Mouse (Mus musculus) intestine, embryonic 16.5 days (tissue): ENCODE measurements around the gene Zfhx3. TPM values are rescaled to one million over a fixed set of nuclear protein-coding genes. Genes with fewer than 3 reads are reported as not detected.

ENCODE experiments used
- ATAC-seq: fragments of 200-750 bp; cut with Nextera tagmentation; 2 replicates; pipeline ENCODE4 v1.8.0; 2017; ENCODE audit warnings: moderate TSS enrichment, moderate library complexity
- H3K27ac ChIP-seq: fragments of 300-500 bp; sonication (generic); 2 replicates; pipeline ENCODE4 v1.5.1; 2014; ENCODE audit warnings: mild to moderate bottlenecking, low read length
- H3K27me3 ChIP-seq: fragments of 300-500 bp; sonication (generic); replicated peaks from 2 replicates; pipeline ENCODE4 v1.6.1; 2014; ENCODE audit warnings: low read length, control low read depth, mixed read lengths; ENCODE audit not compliant: control insufficient read depth, insufficient read depth
- H3K36me3 ChIP-seq: fragments of 300-500 bp; sonication (generic); 2 replicates; pipeline ENCODE4 v1.6.1; 2014; ENCODE audit warnings: low read length, control low read depth; ENCODE audit not compliant: control insufficient read depth, insufficient read depth
- H3K4me1 ChIP-seq: fragments of 300-500 bp; sonication (generic); 2 replicates; pipeline ENCODE4 v1.6.1; 2014; ENCODE audit warnings: low read length, control low read depth, mixed read lengths; ENCODE audit not compliant: control insufficient read depth, insufficient read depth
- H3K4me2 ChIP-seq: fragments of 300-500 bp; sonication (generic); 2 replicates; pipeline ENCODE4 v1.6.1; 2014; ENCODE audit warnings: low read depth, low read length, control low read depth
- H3K4me3 ChIP-seq: fragments of 300-500 bp; sonication (generic); 2 replicates; pipeline ENCODE4 v1.5.1; 2014; ENCODE audit warnings: mild to moderate bottlenecking, low read length
- H3K9ac ChIP-seq: fragments of 300-500 bp; sonication (generic); 2 replicates; pipeline ENCODE4 v1.6.1; 2014; ENCODE audit warnings: low read depth, low read length
- H3K9me3 ChIP-seq: fragments of 300-500 bp; sonication (generic); 2 replicates; pipeline ENCODE4 v1.6.1; 2016; ENCODE audit warnings: low read length, control low read depth; ENCODE audit not compliant: control insufficient read depth
- WGBS: fragments of 180-500 bp; shearing (Covaris S2); extraction: QIAGEN DNeasy Blood & Tissue Kit; methylation state at CpG from one replicate; pipeline ENCODE4 v1.1.7; 2014; 5-methylcytosine and 5-hydroxymethylcytosine counted together
- microRNA-seq: library from miRNA; unstranded; fragments of <30 nt; microRNA quantifications from one replicate; pipeline ENCODE4, GENCODE M21; 2016
- polyA plus RNA-seq: library from polyadenylated mRNA; unstranded; fragments of >200 nt; fragmentation: Nextera tagmentation; extraction: Ambion mirVana; gene quantifications from 2 replicates; pipeline ENCODE4 v1.2.1, GENCODE M21; 2015

Gene Zfhx3
- polyA plus RNA-seq, 1 experiment from 2014 or later, result 6.1 TPM

DNA sequence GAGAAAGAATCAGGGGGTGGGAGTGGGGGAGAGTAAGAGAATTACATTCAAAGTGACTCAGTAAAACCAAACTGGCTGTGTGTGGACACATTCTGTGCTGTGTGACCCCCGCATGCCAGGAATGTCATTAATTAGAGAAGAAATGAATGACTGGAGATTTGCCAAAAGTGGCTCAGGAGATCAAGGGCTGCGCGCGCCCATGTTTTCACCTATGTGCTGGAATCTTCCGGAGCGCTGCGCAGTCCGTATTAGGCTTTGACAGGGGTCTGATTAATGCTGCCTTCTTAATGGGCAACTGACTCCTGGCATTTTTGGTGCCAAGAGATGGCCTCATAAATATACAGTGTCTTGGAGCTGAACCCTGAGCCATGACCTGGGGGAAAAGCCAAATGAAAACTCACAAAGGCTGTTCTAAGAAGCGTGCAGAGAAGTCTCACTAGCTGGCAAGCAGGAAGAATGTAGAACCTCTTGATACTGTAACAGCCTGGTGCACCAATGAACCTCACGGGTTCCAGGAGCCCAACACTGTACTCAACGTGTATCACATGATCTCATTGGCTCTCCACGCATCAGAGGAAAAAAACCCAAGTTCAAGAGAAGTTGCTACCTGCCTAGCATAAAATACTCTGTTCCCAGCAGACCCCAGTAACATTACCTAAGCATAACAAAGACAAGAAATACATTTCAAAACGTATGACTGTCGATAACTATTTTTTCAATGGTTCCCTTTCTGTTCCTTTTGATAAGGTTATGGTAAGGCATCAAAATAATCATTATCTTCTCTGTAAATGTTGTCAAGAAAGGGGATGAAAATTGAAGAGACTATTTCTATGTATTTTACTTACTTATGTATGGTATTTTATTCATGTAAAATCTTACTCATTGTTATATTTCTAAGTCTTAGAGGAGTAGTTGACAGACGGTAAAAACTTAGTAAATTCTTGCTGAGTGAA lies 1057.1 kb downstream of the Zfhx3 start:
- H3K4me2 ChIP-seq, result no peak overlapping the region
- H3K9ac ChIP-seq, result no peak overlapping the region
- no peaks in the 10 kb centered on the region for H3K36me3 ChIP-seq
- no peak for ATAC-seq
- WGBS, result 75% methylated on average over 15 of the region's 15 CpGs
- H3K27me3 ChIP-seq, result no peaks in the 10 kb centered on the region
- H3K27ac ChIP-seq, result no peak overlapping the region
- H3K4me3 ChIP-seq, result no peak overlapping the region
- H3K4me1 ChIP-seq, result no peaks in the 10 kb centered on the region
- H3K9me3 ChIP-seq, result no peaks in the 10 kb centered on the region

DNA sequence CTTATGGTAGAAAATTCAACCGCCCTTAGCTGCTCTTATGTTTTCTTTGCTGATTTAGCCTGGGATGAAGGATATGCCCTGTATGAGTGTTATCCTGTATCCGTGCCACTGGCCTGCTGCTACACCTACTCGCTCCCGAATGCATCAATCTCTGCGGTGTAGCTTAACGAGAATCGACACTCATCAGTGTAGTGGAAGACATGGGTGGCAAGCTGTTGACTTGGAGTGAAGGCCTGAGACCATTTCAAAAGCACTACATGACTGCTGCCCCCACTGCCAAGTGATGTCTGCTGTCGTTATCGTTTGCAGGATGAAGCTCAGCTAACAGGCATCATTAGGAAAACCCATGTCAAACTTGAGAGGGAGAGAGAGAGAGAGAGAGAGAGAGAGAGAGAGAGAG lies 1058.6 kb downstream of the Zfhx3 start:
- no peaks in the 10 kb centered on the region for H3K4me1 ChIP-seq
- H3K36me3 ChIP-seq, result no peaks in the 10 kb centered on the region
- ATAC-seq, result no peak
- whole genome bisulfite sequencing, result 87% methylated on average over 9 of the region's 9 CpGs
- H3K9ac ChIP-seq, result no peak overlapping the region
- no peak overlapping the region for H3K27ac ChIP-seq
- H3K4me3 ChIP-seq, result no peak overlapping the region
- H3K9me3 ChIP-seq, result no peaks in the 10 kb centered on the region
- H3K4me2 ChIP-seq, result no peak overlapping the region
- H3K27me3 ChIP-seq, result no peaks in the 10 kb centered on the region

- H3K36me3 ChIP-seq, result no peaks in the 10 kb centered on the region
- H3K27me3 ChIP-seq, result no peaks in the 10 kb centered on the region
- no peak for ATAC-seq
- H3K27ac ChIP-seq, result no peak overlapping the region
- no peak overlapping the region for H3K4me2 ChIP-seq
- no peaks in the 10 kb centered on the region for H3K9me3 ChIP-seq
- no peaks in the 10 kb centered on the region for H3K4me1 ChIP-seq
- no peak overlapping the region for H3K9ac ChIP-seq
- no peak overlapping the region for H3K4me3 ChIP-seq
- WGBS, result 84% methylated on average over 5 of the region's 5 CpGs
These were observed 1059.5 kb downstream of the Zfhx3 start for GRCm38 (mm10) chr8:109001923-109002322.

DNA sequence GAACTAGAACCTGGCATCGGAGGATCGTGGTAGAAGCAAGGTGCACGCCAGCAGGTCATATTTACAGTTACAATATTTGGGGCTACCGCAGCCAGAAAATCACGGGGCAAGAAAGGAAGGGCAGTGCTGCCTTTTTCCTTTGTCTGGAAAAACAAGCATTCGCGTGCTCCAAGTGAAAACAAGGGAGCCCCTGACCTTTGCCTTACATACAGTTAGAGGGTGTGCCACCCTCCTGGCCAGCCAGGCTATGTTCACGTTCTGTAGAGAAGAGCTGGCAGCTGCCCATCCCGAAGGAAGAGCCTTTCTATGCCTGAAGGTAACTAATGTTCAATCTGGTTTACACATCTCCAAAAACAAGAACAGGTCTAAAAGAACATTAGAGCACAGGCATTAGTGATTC lies 1064.5 kb downstream of the Zfhx3 start:
- ATAC-seq, result peak; percentile 59; the same call in 1 of the 2 replicates
- Histone ChIP-seq H3K27me3 (no peaks in the 10 kb centered on the region), H3K27ac (no peak overlapping the region), H3K9me3 (no peaks in the 10 kb centered on the region), H3K9ac (no peak overlapping the region), H3K4me1 (no peaks in the 10 kb centered on the region), H3K4me2 (no peak overlapping the region), H3K4me3 (no peak overlapping the region), H3K36me3 (no peaks in the 10 kb centered on the region)
- WGBS, result 69% methylated on average over 9 of the region's 9 CpGs

Small RNA genes within 50 kb of the gene (microRNA-seq; reads per million reads assigned to microRNA genes)
- not detected for gene Mir3108
